Mouse (Mus musculus) E14TG2a.4 (cell line): ENCODE results near the gene Slc4a1.

Experiments used
- H3K27me3 ChIP-seq: 2 replicates; pipeline ENCODE4 v1.6.1; 2014; ENCODE audit warnings: low read length, control low read depth; ENCODE audit not compliant: insufficient read depth
- H3K36me3 ChIP-seq: 2 replicates; pipeline ENCODE4 v1.6.1; 2014; ENCODE audit warnings: low read length, control low read depth; ENCODE audit not compliant: insufficient read depth
- H3K4me1 ChIP-seq: replicated peaks from 2 replicates; pipeline ENCODE4 v1.6.1; 2014; ENCODE audit warnings: low read depth, low read length, control low read depth
- H3K4me3 ChIP-seq: replicated peaks from 2 replicates; pipeline ENCODE4 v1.5.1; 2014; ENCODE audit warnings: mild to moderate bottlenecking, low read length
- H3K9me3 ChIP-seq: 2 replicates; pipeline ENCODE4 v1.6.1; 2014; ENCODE audit warnings: low read length, control low read depth
- CTCF ChIP-seq: conservative IDR thresholded peaks from 2 replicates; pipeline ENCODE4 v1.5.1; 2014; ENCODE audit warnings: low read length
- NANOG ChIP-seq: IDR thresholded peaks from 2 replicates; pipeline ENCODE4 v1.6.1; 2014; ENCODE audit warnings: borderline replicate concordance, low read length, mixed read lengths
- POU5F1 ChIP-seq: IDR thresholded peaks from 2 replicates; pipeline ENCODE4 v1.6.1; 2014; ENCODE audit warnings: low read length, borderline replicate concordance

Gene Slc4a1

GRCm38 (mm10) chr11:102401898-102402500 is 36.0 kb upstream of the Slc4a1 start:
- Histone ChIP-seq H3K9me3 (no peaks in the 10 kb centered on the region), H3K4me3 (no peak overlapping the region), H3K27me3 (peaks cover 11% of the 10 kb centered on the region), H3K36me3 (peaks cover 68% of the 10 kb centered on the region), H3K4me1 (peaks cover 95% of the 10 kb centered on the region)
- TF ChIP-seq NANOG, result no peak
- TF ChIP-seq CTCF, result no peak
- no peak for TF ChIP-seq POU5F1

DNA sequence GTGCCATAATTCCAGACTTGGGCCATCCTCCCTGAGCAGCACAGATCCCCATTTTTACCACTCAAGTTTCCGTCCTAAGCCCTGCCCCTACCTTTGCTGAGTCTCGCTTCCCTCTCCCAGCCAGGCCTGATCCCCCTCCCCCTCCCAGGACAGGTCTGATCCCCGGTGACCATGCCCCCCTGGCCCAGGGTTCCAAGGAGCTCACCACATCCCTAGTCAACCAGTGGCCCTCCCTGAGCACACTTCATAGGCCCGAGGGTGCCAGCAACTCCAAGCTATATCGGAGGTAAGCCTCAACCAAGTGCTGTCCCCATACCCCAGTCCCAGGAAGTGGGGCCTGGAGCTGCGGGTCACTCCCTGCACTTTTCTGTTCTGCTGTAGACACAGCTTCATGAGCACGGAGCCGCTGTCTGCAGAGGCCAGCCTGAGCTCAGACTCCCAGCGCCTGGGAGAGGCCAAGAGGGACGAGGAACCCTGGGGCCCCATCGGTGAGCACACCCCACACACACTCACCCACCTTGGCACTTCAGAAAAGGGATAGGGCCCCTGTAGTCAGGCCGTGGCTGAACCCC is 34.6 kb upstream of the Slc4a1 start:
- H3K9me3 ChIP-seq, result no peaks in the 10 kb centered on the region
- TF ChIP-seq POU5F1 (no peak), CTCF (no peak), NANOG (no peak)
- peaks cover 20% of the 10 kb centered on the region for H3K27me3 ChIP-seq
- H3K4me1 ChIP-seq, result peaks cover 98% of the 10 kb centered on the region
- peak overlapping the region; percentile 69 for H3K4me3 ChIP-seq
- peaks cover 61% of the 10 kb centered on the region for H3K36me3 ChIP-seq

DNA sequence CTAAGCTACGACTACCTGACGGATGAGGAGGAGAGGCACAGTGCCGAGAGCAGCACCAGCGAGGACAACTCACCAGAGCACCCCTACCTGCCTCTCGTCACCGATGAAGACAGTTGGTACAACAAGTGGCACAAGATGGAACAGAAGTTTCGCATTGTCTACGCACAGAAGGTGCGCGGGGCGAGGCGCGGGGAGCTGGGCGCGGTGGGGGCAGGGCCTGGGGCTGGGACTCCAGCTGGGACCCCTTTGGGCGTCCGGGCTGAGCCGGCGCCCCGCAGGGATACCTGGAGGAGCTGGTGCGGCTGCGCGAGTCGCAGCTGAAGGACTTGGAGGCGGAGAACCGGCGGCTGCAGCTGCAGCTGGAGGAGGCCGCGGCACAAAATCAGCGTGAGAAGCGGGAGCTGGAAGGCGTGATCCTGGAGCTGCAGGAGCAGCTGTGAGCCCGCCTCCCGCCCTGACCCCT is 33.6 kb upstream of the Slc4a1 start:
- Histone ChIP-seq H3K36me3 (peaks cover 53% of the 10 kb centered on the region), H3K4me3 (peak overlapping the region; percentile 69), H3K9me3 (no peaks in the 10 kb centered on the region), H3K4me1 (peaks cover 98% of the 10 kb centered on the region), H3K27me3 (peaks cover 25% of the 10 kb centered on the region)
- TF ChIP-seq CTCF, result no peak
- TF ChIP-seq POU5F1, result no peak
- no peak for TF ChIP-seq NANOG

GRCm38 (mm10) chr11:102399107-102399506 is 33.1 kb upstream of the Slc4a1 start:
- Histone ChIP-seq H3K9me3 (no peaks in the 10 kb centered on the region), H3K4me1 (peaks cover 98% of the 10 kb centered on the region), H3K27me3 (peaks cover 25% of the 10 kb centered on the region), H3K4me3 (peak overlapping the region; percentile 69), H3K36me3 (peaks cover 47% of the 10 kb centered on the region)
- TF ChIP-seq NANOG, result no peak

GRCm38 (mm10) chr11:102398007-102398825 is 32.2 kb upstream of the Slc4a1 start:
- Histone ChIP-seq H3K36me3 (peaks cover 39% of the 10 kb centered on the region), H3K4me3 (peak overlapping the region; percentile 32; the same call in 1 of the 2 replicates), H3K9me3 (no peaks in the 10 kb centered on the region), H3K27me3 (peaks cover 25% of the 10 kb centered on the region), H3K4me1 (peaks cover 96% of the 10 kb centered on the region)
- no peak for TF ChIP-seq POU5F1
- no peak for TF ChIP-seq CTCF
- TF ChIP-seq NANOG, result no peak

DNA sequence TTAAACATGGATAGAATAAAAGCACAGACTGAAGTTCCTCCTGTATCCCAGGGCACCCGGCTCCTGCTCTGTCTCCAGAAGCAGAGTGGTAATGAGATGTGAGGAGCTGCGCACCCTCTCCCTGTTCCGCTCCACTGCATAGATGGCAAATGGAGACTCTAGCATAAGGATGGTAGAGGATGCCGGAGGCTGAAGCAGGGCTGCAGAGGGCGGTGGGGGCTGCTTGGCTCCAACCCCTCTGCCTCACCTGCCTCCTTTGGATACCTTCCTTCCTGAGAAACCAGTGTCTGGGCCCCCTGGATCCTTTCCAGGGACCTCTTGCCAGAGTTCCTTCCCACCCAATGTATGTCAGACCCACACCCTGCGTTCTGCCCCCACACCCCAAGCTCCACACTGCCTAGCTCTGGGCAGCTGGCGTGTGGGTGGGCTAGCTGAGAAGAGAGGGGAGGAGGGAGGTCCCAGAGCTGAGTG is 30.7 kb upstream of the Slc4a1 start:
- Histone ChIP-seq H3K27me3 (peaks cover 25% of the 10 kb centered on the region), H3K36me3 (peaks cover 23% of the 10 kb centered on the region), H3K4me3 (peak overlapping the region; percentile 17; the same call in 1 of the 2 replicates), H3K4me1 (peaks cover 94% of the 10 kb centered on the region), H3K9me3 (no peaks in the 10 kb centered on the region)
- no peak for TF ChIP-seq POU5F1
- TF ChIP-seq NANOG, result no peak
- no peak for TF ChIP-seq CTCF

DNA sequence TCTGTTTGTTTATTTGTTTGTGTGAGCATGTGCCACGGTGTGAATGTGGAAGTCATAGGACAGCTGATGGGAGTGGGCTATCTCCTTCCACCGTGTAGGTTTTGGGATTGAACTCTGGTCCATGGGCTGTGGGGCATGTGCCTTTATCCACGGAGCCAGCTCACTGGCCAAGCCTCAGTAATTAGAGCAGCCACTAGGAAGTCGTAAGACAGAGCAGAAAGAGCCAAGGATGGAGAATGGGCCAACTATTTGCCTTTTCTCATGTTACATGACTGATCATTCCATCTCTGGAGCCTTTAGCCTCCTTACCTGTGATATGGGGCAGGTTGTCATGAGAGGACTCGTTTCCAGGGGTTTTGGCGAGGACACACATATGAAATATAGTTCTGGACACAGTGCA is 30.3 kb upstream of the Slc4a1 start:
- no peak for TF ChIP-seq NANOG
- no peak for TF ChIP-seq CTCF
- TF ChIP-seq POU5F1, result no peak
- Histone ChIP-seq H3K4me3 (no peak overlapping the region), H3K9me3 (no peaks in the 10 kb centered on the region), H3K4me1 (peaks cover 89% of the 10 kb centered on the region), H3K27me3 (peaks cover 25% of the 10 kb centered on the region), H3K36me3 (peaks cover 19% of the 10 kb centered on the region)

GRCm38 (mm10) chr11:102395250-102395649 is 29.2 kb upstream of the Slc4a1 start:
- peaks cover 79% of the 10 kb centered on the region for H3K4me1 ChIP-seq
- peaks cover 25% of the 10 kb centered on the region for H3K27me3 ChIP-seq
- peaks cover 9% of the 10 kb centered on the region; the same call in 1 of the 2 replicates for H3K36me3 ChIP-seq
- H3K9me3 ChIP-seq, result no peaks in the 10 kb centered on the region
- H3K4me3 ChIP-seq, result 0 out of 2 replicates have a peak overlapping the region, but pooled peaks have one; percentile 76
- TF ChIP-seq POU5F1 (no peak), CTCF (no peak), NANOG (no peak)
